Mouse (Mus musculus): ENCODE data around the gene Mgst1. TPM values are rescaled to one million over a fixed set of nuclear protein-coding genes. Genes with fewer than 3 reads are reported as not detected.

Gene Mgst1
- total RNA-seq (2015): 794 and 848 TPM in 2 replicates
- total RNA-seq (2017): 656 and 657 TPM in 2 replicates

GRCm38 (mm10) chr6:138139930-138140329 lies at the start of gene Mgst1:
TSS of gene Mgst1 (plus strand) at chr6:138140316.
- ATAC-seq (ENCODE audit: poor library complexity, severe bottlenecking): peak; percentile 74

GRCm38 (mm10) chr6:138092432-138092831 lies 47.7 kb upstream of the Mgst1 start:
- ATAC-seq (ENCODE audit: poor library complexity, severe bottlenecking): no peak

- peak; percentile 90 for ATAC-seq (ENCODE audit: poor library complexity, severe bottlenecking)
Observed at GRCm38 (mm10) chr6:138095060-138095459, 45.1 kb upstream of the Mgst1 start.

GRCm38 (mm10) chr6:138099646-138100045 lies 40.5 kb upstream of the Mgst1 start:
- no peak for ATAC-seq (ENCODE audit: poor library complexity, severe bottlenecking)

GRCm38 (mm10) chr6:138101843-138102242 lies 38.3 kb upstream of the Mgst1 start:
- no peak for ATAC-seq (ENCODE audit: poor library complexity, severe bottlenecking)

- ATAC-seq (ENCODE audit: poor library complexity, severe bottlenecking): no peak
Observed at GRCm38 (mm10) chr6:138102940-138103339, 37.2 kb upstream of the Mgst1 start.

GRCm38 (mm10) chr6:138104559-138104958 lies 35.6 kb upstream of the Mgst1 start:
- no peak for ATAC-seq (ENCODE audit: poor library complexity, severe bottlenecking)

GRCm38 (mm10) chr6:138117496-138117895 lies 22.6 kb upstream of the Mgst1 start:
- ATAC-seq (ENCODE audit: poor library complexity, severe bottlenecking): no peak

GRCm38 (mm10) chr6:138128392-138129335 lies 11.5 kb upstream of the Mgst1 start:
- no peak for ATAC-seq (ENCODE audit: poor library complexity, severe bottlenecking)

GRCm38 (mm10) chr6:138130541-138130940 lies 9.6 kb upstream of the Mgst1 start:
- no peak for ATAC-seq (ENCODE audit: poor library complexity, severe bottlenecking)

- ATAC-seq (ENCODE audit: poor library complexity, severe bottlenecking): peak; percentile 71
Observed at GRCm38 (mm10) chr6:138140336-138140735, 220 bp downstream of the Mgst1 start.

GRCm38 (mm10) chr6:138141111-138141592 lies 1.0 kb downstream of the Mgst1 start:
- peak; percentile 67 for ATAC-seq (ENCODE audit: poor library complexity, severe bottlenecking)

- ATAC-seq (ENCODE audit: poor library complexity, severe bottlenecking): no peak
Observed at GRCm38 (mm10) chr6:138142604-138143003, 2.5 kb downstream of the Mgst1 start.

GRCm38 (mm10) chr6:138143450-138143849 lies 3.3 kb downstream of the Mgst1 start:
- ATAC-seq (ENCODE audit: poor library complexity, severe bottlenecking): no peak

- peak; percentile 89 for ATAC-seq (ENCODE audit: poor library complexity, severe bottlenecking)
Observed at GRCm38 (mm10) chr6:138153111-138153510, 13.0 kb downstream of the Mgst1 start.

- ATAC-seq (ENCODE audit: poor library complexity, severe bottlenecking): peak; percentile 85
Observed at GRCm38 (mm10) chr6:138163920-138164319, 23.8 kb downstream of the Mgst1 start.

GRCm38 (mm10) chr6:138171480-138172224 lies 31.5 kb downstream of the Mgst1 start:
- no peak for ATAC-seq (ENCODE audit: poor library complexity, severe bottlenecking)
